Mouse (Mus musculus) embryonic facial prominence, embryonic 14.5 days (tissue): ENCODE results near the gene Olfr282. TPM values are rescaled to one million over a fixed set of nuclear protein-coding genes. Genes with fewer than 3 reads are reported as not detected.
"Not testable (repeated sequence)": the region's sequence is repeated elsewhere in the genome, so short reads cannot be mapped to it uniquely, and the experiment has no call there.

Experiments used
- ATAC-seq: fragments of 200-750 bp; cut with Nextera tagmentation; 2 replicates; pipeline ENCODE4 v1.8.0; 2017; ENCODE audit warnings: low read depth, moderate number of reproducible peaks, moderate TSS enrichment
- DNase-seq: peaks from one replicate; pipeline ENCODE4 v3.0.0-alpha.2; 2015; ENCODE audit warnings: low spot score
- H3K27ac ChIP-seq: fragments of 300-500 bp; sonication (generic); replicated peaks from 2 replicates; pipeline ENCODE4 v1.5.1; 2014; ENCODE audit warnings: low read depth, mild to moderate bottlenecking, low read length, moderate library complexity
- H3K27me3 ChIP-seq: fragments of 300-500 bp; sonication (generic); replicated peaks from 2 replicates; pipeline ENCODE4 v1.6.1; 2014; ENCODE audit warnings: low read length; ENCODE audit not compliant: control insufficient read depth, insufficient read depth
- H3K36me3 ChIP-seq: fragments of 300-500 bp; sonication (generic); 2 replicates; pipeline ENCODE4 v1.6.1; 2014; ENCODE audit warnings: low read length, mixed read lengths; ENCODE audit not compliant: control insufficient read depth, insufficient read depth
- H3K4me1 ChIP-seq: fragments of 300-500 bp; sonication (generic); 2 replicates; pipeline ENCODE4 v1.6.1; 2014; ENCODE audit warnings: antibody characterized with exemption, low read length; ENCODE audit not compliant: control insufficient read depth, insufficient read depth
- H3K4me2 ChIP-seq: fragments of 300-500 bp; sonication (generic); 2 replicates; pipeline ENCODE4 v1.6.1; 2014; ENCODE audit warnings: low read depth, mild to moderate bottlenecking, low read length, moderate library complexity, mixed read lengths
- H3K4me3 ChIP-seq: fragments of 300-500 bp; sonication (generic); 2 replicates; pipeline ENCODE4 v1.5.1; 2014; ENCODE audit warnings: low read depth, mild to moderate bottlenecking, low read length
- H3K9ac ChIP-seq: fragments of 300-500 bp; sonication (generic); 2 replicates; pipeline ENCODE4 v1.6.1; 2014; ENCODE audit warnings: low read depth, mild to moderate bottlenecking, low read length, moderate library complexity, mixed read lengths
- H3K9me3 ChIP-seq: fragments of 300-500 bp; sonication (generic); 2 replicates; pipeline ENCODE4 v1.6.1; 2016; ENCODE audit warnings: low read length; ENCODE audit not compliant: control insufficient read depth
- WGBS: fragments of 180-500 bp; shearing (Covaris S2); extraction: QIAGEN DNeasy Blood & Tissue Kit; methylation state at CpG from one replicate; pipeline ENCODE4 v1.1.7; 2014; 5-methylcytosine and 5-hydroxymethylcytosine counted together
- polyA plus RNA-seq: library from polyadenylated mRNA; unstranded; fragments of >200 nt; fragmentation: Nextera tagmentation; extraction: Ambion mirVana; gene quantifications from 2 replicates; pipeline ENCODE4 v1.2.1, GENCODE M21; 2014

The Olfr282 gene
- 0.17 TPM in 1 of 2 replicates, not detected in the other for polyA plus RNA-seq

- H3K4me1 ChIP-seq, H3K9me3 ChIP-seq, H3K9ac ChIP-seq, H3K4me3 ChIP-seq, H3K36me3 ChIP-seq, H3K4me2 ChIP-seq, H3K27ac ChIP-seq, DNase-seq, ATAC-seq, H3K27me3 ChIP-seq: not testable (repeated sequence)
- WGBS = 60% methylated on average over 5 of the region's 5 CpGs
These were observed at the start of gene Olfr282 for GRCm38 (mm10) chr15:98430925-98431324. Gene Olfr282 (plus strand): TSS chr15:98431225.

- ATAC-seq (no peak), DNase-seq (peak; percentile 15)
- Histone ChIP-seq H3K4me1 (no peaks in the 10 kb centered on the region), H3K4me3 (no peak overlapping the region), H3K9me3 (no peaks in the 10 kb centered on the region), H3K27me3 (no peaks in the 10 kb centered on the region), H3K36me3 (no peaks in the 10 kb centered on the region), H3K27ac (no peak overlapping the region), H3K4me2 (no peak overlapping the region), H3K9ac (no peak overlapping the region)
- 77% methylated on average over 2 of the region's 2 CpGs for WGBS
These were observed 43.4 kb upstream of the Olfr282 start for GRCm38 (mm10) chr15:98387621-98388020.

GRCm38 (mm10) chr15:98389796-98390195 lies 41.2 kb upstream of the Olfr282 start:
- Histone ChIP-seq H3K4me3 (no peak overlapping the region), H3K9ac (no peak overlapping the region), H3K27ac (no peak overlapping the region), H3K36me3 (no peaks in the 10 kb centered on the region), H3K4me2 (no peak overlapping the region), H3K4me1 (no peaks in the 10 kb centered on the region), H3K27me3 (no peaks in the 10 kb centered on the region), H3K9me3 (peaks cover under 1% of the 10 kb centered on the region; the same call in 1 of the 2 replicates)
- ATAC-seq = no peak; the same call in 1 of the 2 replicates
- WGBS = 30% methylated on average over 7 of the region's 7 CpGs
- peak; percentile 82 for DNase-seq

DNA sequence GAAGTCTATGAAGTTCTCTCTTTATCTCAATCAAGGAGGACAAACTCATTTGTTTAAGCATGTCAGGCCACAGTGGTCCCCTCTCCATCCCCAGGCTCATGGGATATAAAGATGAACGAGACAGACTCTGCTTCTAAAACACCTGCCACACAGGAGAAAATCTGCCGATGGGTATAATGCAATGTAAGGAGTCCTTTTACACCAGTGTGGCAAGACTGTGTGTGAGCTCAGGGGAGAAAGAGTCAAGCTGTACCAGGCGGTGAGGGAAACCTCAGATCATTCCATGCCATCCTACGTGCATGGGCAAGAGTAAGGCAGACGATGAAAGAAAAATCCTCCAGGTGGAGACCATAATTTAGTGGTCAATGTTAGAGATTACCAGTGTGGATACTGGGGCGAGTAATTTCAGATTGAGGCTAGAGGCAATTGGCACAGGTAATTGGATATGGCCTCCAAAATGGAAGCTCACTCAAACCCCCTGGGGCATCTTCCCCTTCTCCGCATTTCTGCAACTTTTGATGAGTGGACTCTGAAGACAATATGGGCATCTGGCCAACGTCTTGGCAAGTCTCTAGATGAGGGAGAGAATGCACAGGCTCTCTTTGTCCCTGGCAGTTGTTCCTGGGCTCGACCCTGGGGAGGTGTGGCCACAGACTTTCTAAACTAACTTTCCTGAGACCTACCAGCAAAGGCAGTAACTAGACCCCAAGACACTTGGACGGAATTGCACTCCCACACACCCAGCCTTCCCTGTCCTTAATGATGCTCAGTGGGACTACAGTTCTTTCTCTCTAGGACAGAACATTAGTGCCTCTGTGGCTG lies 39.7 kb upstream of the Olfr282 start:
- ATAC-seq = no peak
- Histone ChIP-seq H3K4me3 (no peak overlapping the region), H3K4me2 (no peak overlapping the region), H3K27ac (no peak overlapping the region), H3K9ac (no peak overlapping the region), H3K4me1 (no peaks in the 10 kb centered on the region), H3K36me3 (no peaks in the 10 kb centered on the region), H3K27me3 (no peaks in the 10 kb centered on the region), H3K9me3 (peaks cover 8% of the 10 kb centered on the region; the same call in 1 of the 2 replicates)
- peak; percentile 23 for DNase-seq
- 63% methylated on average over 10 of the region's 10 CpGs for WGBS

- WGBS = 28% methylated on average over 2 of the region's 2 CpGs
- no peak overlapping the region for H3K9ac ChIP-seq
- no peaks in the 10 kb centered on the region for H3K36me3 ChIP-seq
- H3K4me2 ChIP-seq = no peak overlapping the region
- H3K4me1 ChIP-seq = no peaks in the 10 kb centered on the region
- H3K4me3 ChIP-seq = no peak overlapping the region
- H3K9me3 ChIP-seq = peaks cover 8% of the 10 kb centered on the region; the same call in 1 of the 2 replicates
- no peaks in the 10 kb centered on the region for H3K27me3 ChIP-seq
- no peak overlapping the region for H3K27ac ChIP-seq
- no peak for DNase-seq
- no peak for ATAC-seq
These were observed 39.2 kb upstream of the Olfr282 start for GRCm38 (mm10) chr15:98391903-98392187.

DNA sequence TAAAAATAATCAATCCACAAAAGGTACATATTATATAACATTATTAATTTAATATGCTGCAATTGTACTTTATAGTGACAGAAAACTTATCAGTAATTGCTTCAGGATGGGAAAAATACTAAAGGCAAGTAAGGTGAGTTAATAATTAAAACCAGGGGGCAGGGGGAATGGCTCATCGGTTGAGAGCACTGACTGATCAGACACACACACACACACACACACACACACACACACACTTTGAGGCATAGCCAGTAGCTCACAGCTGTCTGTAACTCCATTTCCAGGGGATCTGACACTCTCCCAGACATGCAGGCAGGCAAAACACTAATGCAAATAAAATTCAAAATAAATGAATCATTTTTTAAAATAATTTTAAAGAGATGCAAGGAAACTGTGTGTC lies 33.9 kb upstream of the Olfr282 start:
- Histone ChIP-seq H3K27me3 (no peaks in the 10 kb centered on the region), H3K27ac (no peak overlapping the region), H3K9me3 (peaks cover 8% of the 10 kb centered on the region; the same call in 1 of the 2 replicates), H3K4me2 (no peak overlapping the region), H3K4me3 (no peak overlapping the region), H3K4me1 (no peaks in the 10 kb centered on the region), H3K9ac (no peak overlapping the region), H3K36me3 (no peaks in the 10 kb centered on the region)
- WGBS = 45% methylated on average over 1 of the region's 1 CpGs
- ATAC-seq = no peak
- DNase-seq = no peak

GRCm38 (mm10) chr15:98402356-98402755 lies 28.7 kb upstream of the Olfr282 start:
- DNase-seq = no peak
- 83% methylated on average over 10 of the region's 10 CpGs for WGBS
- ATAC-seq = no peak

DNA sequence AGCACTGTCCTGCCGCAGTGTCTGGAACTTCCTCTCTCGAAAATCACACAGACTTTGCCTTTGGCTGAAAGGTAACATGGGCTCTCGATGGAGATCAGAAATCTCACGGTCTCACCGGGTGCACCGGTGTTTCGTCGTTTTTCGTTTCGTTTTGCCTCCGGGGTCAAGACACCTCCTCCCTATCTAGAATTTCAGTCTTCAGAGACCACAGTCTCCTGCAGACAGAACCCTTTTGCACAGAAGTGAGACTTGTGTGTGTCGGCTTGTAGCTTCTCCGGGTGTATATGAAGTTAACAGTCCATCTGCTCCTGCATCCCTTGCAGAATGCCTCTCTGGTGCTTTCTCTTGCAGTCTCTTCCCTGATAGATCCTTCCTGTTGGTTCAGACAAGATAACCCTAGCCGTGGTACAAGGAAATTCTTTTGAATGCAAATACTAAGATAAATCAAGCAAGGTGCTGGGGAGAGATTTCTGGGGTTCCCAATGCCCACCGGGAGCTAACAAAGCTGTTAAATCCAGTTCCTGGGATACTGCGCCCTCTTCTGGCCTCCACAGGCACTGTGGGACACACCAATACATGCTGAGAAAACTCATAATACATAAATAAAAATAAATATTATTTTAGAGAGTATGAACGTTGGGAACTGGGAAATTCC lies 22.5 kb upstream of the Olfr282 start:
- Histone ChIP-seq H3K27ac (no peak overlapping the region), H3K4me3 (no peak overlapping the region), H3K4me2 (no peak overlapping the region; the same call in 1 of the 2 replicates), H3K4me1 (no peaks in the 10 kb centered on the region), H3K27me3 (no peaks in the 10 kb centered on the region), H3K9ac (no peak overlapping the region), H3K9me3 (no peaks in the 10 kb centered on the region), H3K36me3 (no peaks in the 10 kb centered on the region)
- 71% methylated on average over 17 of the region's 17 CpGs for WGBS
- DNase-seq = no peak
- no peak for ATAC-seq

More at GRCm38 (mm10) chr15:98402356-98402755, 28.7 kb upstream of the Olfr282 start:
- H3K36me3 ChIP-seq = no peaks in the 10 kb centered on the region
- H3K27ac ChIP-seq = no peak overlapping the region
- no peak overlapping the region for H3K4me3 ChIP-seq
- H3K9ac ChIP-seq = no peak overlapping the region
- H3K9me3 ChIP-seq = no peaks in the 10 kb centered on the region
- H3K4me1 ChIP-seq = no peaks in the 10 kb centered on the region
- H3K4me2 ChIP-seq = no peak overlapping the region
- H3K27me3 ChIP-seq = no peaks in the 10 kb centered on the region
